Mouse (Mus musculus): Measurements from ENCODE around the gene Lypd3.

Lypd3 gene

GRCm38 (mm10) chr7:24636264-24636663 is at the start of gene Lypd3:
Gene Lypd3, plus strand, starts transcription at chr7:24636550.
- no peak for DNase-seq (ENCODE audit: low read depth, low spot score)

- DNase-seq (ENCODE audit: low read depth, low spot score) = no peak
These were observed 49.5 kb upstream of the Lypd3 start for GRCm38 (mm10) chr7:24586828-24587227.

- DNase-seq (ENCODE audit: low read depth, low spot score) = peak; percentile 80
These were observed 48.8 kb upstream of the Lypd3 start, which contains the start of the genes Ethe1 and Zfp575 for GRCm38 (mm10) chr7:24587330-24588105. Gene Ethe1, plus strand, starts transcription at chr7:24587543. Gene Zfp575, minus strand, starts transcription at chr7:24587641.

GRCm38 (mm10) chr7:24588336-24588735 is 48.0 kb upstream of the Lypd3 start:
- DNase-seq (ENCODE audit: low read depth, low spot score) = no peak

- no peak for DNase-seq (ENCODE audit: low read depth, low spot score)
These were observed 44.6 kb upstream of the Lypd3 start for GRCm38 (mm10) chr7:24591735-24592134.

GRCm38 (mm10) chr7:24592163-24592562 is 44.2 kb upstream of the Lypd3 start:
- no peak for DNase-seq (ENCODE audit: low read depth, low spot score)

- DNase-seq (ENCODE audit: low read depth, low spot score) = no peak
These were observed 43.6 kb upstream of the Lypd3 start for GRCm38 (mm10) chr7:24592781-24593180.

- DNase-seq (ENCODE audit: low read depth, low spot score) = peak; percentile 54
These were observed 42.6 kb upstream of the Lypd3 start for GRCm38 (mm10) chr7:24593621-24594308.

- DNase-seq (ENCODE audit: low read depth, low spot score) = no peak
These were observed 42.0 kb upstream of the Lypd3 start for GRCm38 (mm10) chr7:24594309-24594803.

GRCm38 (mm10) chr7:24595464-24595863 is 40.9 kb upstream of the Lypd3 start:
- DNase-seq (ENCODE audit: low read depth, low spot score) = no peak

GRCm38 (mm10) chr7:24598121-24598520 is 38.2 kb upstream of the Lypd3 start:
- no peak for DNase-seq (ENCODE audit: low read depth, low spot score)

GRCm38 (mm10) chr7:24599211-24600067 is 36.9 kb upstream of the Lypd3 start:
- DNase-seq (ENCODE audit: low read depth, low spot score) = no peak

- peak; percentile 94 for DNase-seq (ENCODE audit: low read depth, low spot score)
These were observed 35.3 kb upstream of the Lypd3 start for GRCm38 (mm10) chr7:24600941-24601597.

- DNase-seq (ENCODE audit: low read depth, low spot score) = no peak
These were observed 30.8 kb upstream of the Lypd3 start for GRCm38 (mm10) chr7:24605561-24605960.

GRCm38 (mm10) chr7:24606046-24606445 is 30.3 kb upstream of the Lypd3 start:
- no peak for DNase-seq (ENCODE audit: low read depth, low spot score)

GRCm38 (mm10) chr7:24608017-24608416 is 28.3 kb upstream of the Lypd3 start:
- DNase-seq (ENCODE audit: low read depth, low spot score) = no peak

- no peak for DNase-seq (ENCODE audit: low read depth, low spot score)
These were observed 27.8 kb upstream of the Lypd3 start for GRCm38 (mm10) chr7:24608561-24608960.

- DNase-seq (ENCODE audit: low read depth, low spot score) = no peak
These were observed 26.0 kb upstream of the Lypd3 start, which contains the start of gene Phldb3 for GRCm38 (mm10) chr7:24610144-24610878. Gene Phldb3, plus strand, starts transcription at chr7:24610763.

GRCm38 (mm10) chr7:24610879-24611494 is 25.4 kb upstream of the Lypd3 start:
- DNase-seq (ENCODE audit: low read depth, low spot score) = peak; percentile 69

GRCm38 (mm10) chr7:24611709-24612108 is 24.6 kb upstream of the Lypd3 start:
- DNase-seq (ENCODE audit: low read depth, low spot score) = no peak
